Mouse (Mus musculus) limb, embryonic 14.5 days (tissue): ENCODE measurements around the gene Pus3. TPM values are rescaled to one million over a fixed set of nuclear protein-coding genes. Genes with fewer than 3 reads are reported as not detected.

ENCODE experiments used
- ATAC-seq: fragments of 200-750 bp; cut with Nextera tagmentation; 2 replicates; pipeline ENCODE4 v1.8.0; 2017; ENCODE audit warnings: low read depth, moderate number of reproducible peaks, moderate TSS enrichment; ENCODE audit not compliant: low FRiP score
- DNase-seq: peaks from one replicate; pipeline ENCODE4 v3.0.0-alpha.2; 2015; ENCODE audit warnings: low spot score
- H3K27ac ChIP-seq: fragments of 300-500 bp; sonication (generic); replicated peaks from 2 replicates; pipeline ENCODE4 v1.5.1; 2014; ENCODE audit warnings: low read depth, mild to moderate bottlenecking, low read length, moderate library complexity, mixed read lengths
- H3K27me3 ChIP-seq: fragments of 300-500 bp; sonication (generic); 2 replicates; pipeline ENCODE4 v1.6.1; 2014; ENCODE audit warnings: low read length, mixed read lengths; ENCODE audit not compliant: control insufficient read depth, insufficient read depth
- H3K36me3 ChIP-seq: fragments of 300-500 bp; sonication (generic); 2 replicates; pipeline ENCODE4 v1.6.1; 2014; ENCODE audit warnings: mild to moderate bottlenecking, low read length, moderate library complexity, mixed read lengths; ENCODE audit not compliant: control insufficient read depth, insufficient read depth
- H3K4me1 ChIP-seq: fragments of 300-500 bp; sonication (generic); 2 replicates; pipeline ENCODE4 v1.6.1; 2014; ENCODE audit warnings: antibody characterized with exemption, low read length, mixed read lengths; ENCODE audit not compliant: control insufficient read depth, insufficient read depth
- H3K4me2 ChIP-seq: fragments of 300-500 bp; sonication (generic); replicated peaks from 2 replicates; pipeline ENCODE4 v1.6.1; 2014; ENCODE audit warnings: low read depth, mild to moderate bottlenecking, low read length, moderate library complexity; ENCODE audit not compliant: severe bottlenecking
- H3K4me3 ChIP-seq: fragments of 300-500 bp; sonication (generic); replicated peaks from 2 replicates; pipeline ENCODE4 v1.5.1; 2014; ENCODE audit warnings: low read length
- H3K9ac ChIP-seq: fragments of 300-500 bp; sonication (generic); 2 replicates; pipeline ENCODE4 v1.6.1; 2014; ENCODE audit warnings: mild to moderate bottlenecking, low read depth, low read length, moderate library complexity; ENCODE audit not compliant: severe bottlenecking
- H3K9me3 ChIP-seq: fragments of 300-500 bp; sonication (generic); 2 replicates; pipeline ENCODE4 v1.6.1; 2016; ENCODE audit warnings: low read length; ENCODE audit not compliant: control insufficient read depth
- POLR2A ChIP-seq: fragments of 200-500 bp; IDR thresholded peaks from 2 replicates; pipeline ENCODE4 v1.8.0; 2012; ENCODE audit warnings: inconsistent platforms, mild to moderate bottlenecking, moderate library complexity, borderline replicate concordance; ENCODE audit not compliant: insufficient read depth, insufficient read length; ENCODE audit errors: extremely low read depth
- WGBS: fragments of 180-500 bp; shearing (Covaris S2); extraction: QIAGEN DNeasy Blood & Tissue Kit; methylation state at CpG from one replicate; pipeline ENCODE4 v1.1.7; 2014; 5-methylcytosine and 5-hydroxymethylcytosine counted together
- polyA plus RNA-seq, 2 experiments: library from polyadenylated mRNA; depleted of rRNA in 1 of 2; stranded (reverse) in 1 of 2; unstranded in 1 of 2; fragments of >200 nt; fragmentation: Nextera tagmentation in 1 of 2; extraction: Ambion mirVana in 1 of 2; gene quantifications; 2 replicates each; pipeline versions ENCODE4 v1.2.1 to v1.2.3; 2012 to 2014

Pus3 gene
- polyA plus RNA-seq, 2 experiments: 18.2 to 20.8 TPM

- DNase-seq (no peak), ATAC-seq (no peak)
- H3K27ac ChIP-seq: peak overlapping the region; percentile 26; the same call in 1 of the 2 replicates
- no peak overlapping the region for H3K4me2 ChIP-seq
- H3K4me3 ChIP-seq: no peak overlapping the region
- H3K9me3 ChIP-seq: no peaks in the 10 kb centered on the region
- 65% methylated on average over 6 of the region's 6 CpGs for WGBS
- no peak for TF ChIP-seq POLR2A
- no peaks in the 10 kb centered on the region for H3K27me3 ChIP-seq
- H3K9ac ChIP-seq: no peak overlapping the region
- H3K36me3 ChIP-seq: no peaks in the 10 kb centered on the region
- peaks cover 35% of the 10 kb centered on the region for H3K4me1 ChIP-seq
These were observed 37.6 kb upstream of the Pus3 start for GRCm38 (mm10) chr9:35520631-35521348.

GRCm38 (mm10) chr9:35522241-35522640 is 36.2 kb upstream of the Pus3 start:
- Histone ChIP-seq H3K36me3 (no peaks in the 10 kb centered on the region), H3K27me3 (no peaks in the 10 kb centered on the region), H3K9ac (no peak overlapping the region), H3K4me1 (peaks cover 35% of the 10 kb centered on the region), H3K4me3 (no peak overlapping the region), H3K4me2 (no peak overlapping the region), H3K27ac (peak overlapping the region; percentile 85; the same call in 1 of the 2 replicates), H3K9me3 (no peaks in the 10 kb centered on the region)
- TF ChIP-seq POLR2A: no peak
- WGBS: 50% methylated on average over 2 of the region's 2 CpGs
- no peak for DNase-seq
- no peak for ATAC-seq

- no peak overlapping the region for H3K9ac ChIP-seq
- H3K4me1 ChIP-seq: peaks cover 35% of the 10 kb centered on the region
- no peaks in the 10 kb centered on the region for H3K9me3 ChIP-seq
- DNase-seq (peak; percentile 56), ATAC-seq (no peak)
- no peaks in the 10 kb centered on the region for H3K27me3 ChIP-seq
- TF ChIP-seq POLR2A: no peak
- H3K4me2 ChIP-seq: no peak overlapping the region
- H3K27ac ChIP-seq: peak overlapping the region; percentile 85
- no peak overlapping the region for H3K4me3 ChIP-seq
- 52% methylated on average over 1 of the region's 1 CpGs for WGBS
- H3K36me3 ChIP-seq: no peaks in the 10 kb centered on the region
These were observed 35.4 kb upstream of the Pus3 start for GRCm38 (mm10) chr9:35522821-35523515.

GRCm38 (mm10) chr9:35523541-35523940 is 34.9 kb upstream of the Pus3 start:
- no peak for TF ChIP-seq POLR2A
- H3K36me3 ChIP-seq: no peaks in the 10 kb centered on the region
- ATAC-seq (peak; percentile 87), DNase-seq (peak; percentile 93)
- H3K9ac ChIP-seq: no peak overlapping the region
- WGBS: 16% methylated on average over 5 of the region's 5 CpGs
- peak overlapping the region; percentile 85 for H3K27ac ChIP-seq
- H3K9me3 ChIP-seq: no peaks in the 10 kb centered on the region
- H3K27me3 ChIP-seq: no peaks in the 10 kb centered on the region
- peaks cover 35% of the 10 kb centered on the region for H3K4me1 ChIP-seq
- peak overlapping the region; percentile 32; the same call in 1 of the 2 replicates for H3K4me2 ChIP-seq
- no peak overlapping the region for H3K4me3 ChIP-seq

- Histone ChIP-seq H3K4me3 (no peak overlapping the region), H3K9ac (no peak overlapping the region), H3K9me3 (no peaks in the 10 kb centered on the region), H3K36me3 (no peaks in the 10 kb centered on the region), H3K4me1 (peaks cover 37% of the 10 kb centered on the region), H3K27ac (peak overlapping the region; percentile 85), H3K27me3 (no peaks in the 10 kb centered on the region), H3K4me2 (peak overlapping the region; percentile 32; the same call in 1 of the 2 replicates)
- ATAC-seq (peak; percentile 74), DNase-seq (peak; percentile 84)
- no peak for TF ChIP-seq POLR2A
- WGBS: 14% methylated on average over 7 of the region's 7 CpGs
These were observed 34.4 kb upstream of the Pus3 start for GRCm38 (mm10) chr9:35523941-35524411.
